Mouse (Mus musculus) C2C12 (cell line): ENCODE measurements around the gene Mblac2. TPM values are rescaled to one million over a fixed set of nuclear protein-coding genes. Genes with fewer than 3 reads are reported as not detected.

Source experiments
- H3K27me3 ChIP-seq: one replicate; pipeline ENCODE4 v1.6.1; 2011; ENCODE audit not compliant: control insufficient read depth, insufficient read depth, insufficient read length
- H3K36me3 ChIP-seq: one replicate; pipeline ENCODE4 v1.6.1; 2011; ENCODE audit not compliant: control insufficient read depth, insufficient read depth
- H3K4me3 ChIP-seq: one replicate; pipeline ENCODE4 v1.5.1; 2011; ENCODE audit warnings: mild to moderate bottlenecking, control low read depth; ENCODE audit not compliant: poor library complexity, insufficient read depth, severe bottlenecking
- H3K79me2 ChIP-seq: one replicate; pipeline ENCODE4 v1.6.1; 2011; ENCODE audit not compliant: control insufficient read depth, insufficient read depth
- H3K79me3 ChIP-seq: one replicate; pipeline ENCODE4 v1.6.1; 2011; ENCODE audit warnings: low read depth, control low read depth
- H3ac ChIP-seq: one replicate; pipeline ENCODE3; 2011; ENCODE audit warnings: low read depth; ENCODE audit not compliant: control insufficient read depth, insufficient read length
- CEBPB ChIP-seq: IDR thresholded peaks from one replicate; pipeline ENCODE4 v1.6.1; 2011; ENCODE audit warnings: low read depth, mild to moderate bottlenecking, control low read depth, moderate library complexity
- CTCF ChIP-seq: IDR thresholded peaks from one replicate; pipeline ENCODE4 v1.5.1; 2011; ENCODE audit not compliant: control insufficient read depth, insufficient read depth, insufficient read length
- FOSL1 ChIP-seq: IDR thresholded peaks from one replicate; pipeline ENCODE4 v1.8.0; 2011; ENCODE audit warnings: mild to moderate bottlenecking, low read length; ENCODE audit not compliant: poor library complexity, insufficient read depth, severe bottlenecking
- MAX ChIP-seq: IDR thresholded peaks from one replicate; pipeline ENCODE4 v1.6.1; 2011; ENCODE audit warnings: mild to moderate bottlenecking, control low read depth
- MYOD1 ChIP-seq: IDR thresholded peaks from one replicate; pipeline ENCODE4 v1.6.1; 2011; ENCODE audit warnings: low read depth; ENCODE audit not compliant: control insufficient read depth, insufficient read length
- MYOG ChIP-seq: IDR thresholded peaks from one replicate; pipeline ENCODE4 v1.6.1; 2011; ENCODE audit not compliant: control insufficient read depth, insufficient read length; ENCODE audit errors: extremely low read depth
- USF1 ChIP-seq: IDR thresholded peaks from one replicate; pipeline ENCODE4 v1.6.1; 2011; ENCODE audit warnings: low read depth, mild to moderate bottlenecking, control low read depth, moderate library complexity
- long read RNA-seq, 2 experiments: library from polyadenylated mRNA; unstranded; transcript quantifications; one replicate each; pipeline ENCODE4 v2.0.0; 2019 to 2020
- polyA plus RNA-seq: library from polyadenylated mRNA; unstranded; fragments of >200 nt; fragmentation: generic; extraction: Trizol; gene quantifications from one replicate; pipeline ENCODE4 v1.2.1, GENCODE M21; 2012; ENCODE audit warnings: missing spikeins

Gene Mblac2
- polyA plus RNA-seq, result 1.2 TPM
- long read RNA-seq, experiment 1, transcript Mblac2-201 (2 exons, 3,957 nt), result major isoform, 6 of 7 reads
- long read RNA-seq, experiment 1, partial matches to known transcripts, result 0 of 7 reads
- long read RNA-seq, experiment 1, other reads (novel, unspliced or antisense), result 1 of 7 reads
- long read RNA-seq, experiment 2, partial matches to known transcripts, result 0 of 3 reads
- long read RNA-seq, experiment 2, other reads (novel, unspliced or antisense), result 0 of 3 reads

DNA sequence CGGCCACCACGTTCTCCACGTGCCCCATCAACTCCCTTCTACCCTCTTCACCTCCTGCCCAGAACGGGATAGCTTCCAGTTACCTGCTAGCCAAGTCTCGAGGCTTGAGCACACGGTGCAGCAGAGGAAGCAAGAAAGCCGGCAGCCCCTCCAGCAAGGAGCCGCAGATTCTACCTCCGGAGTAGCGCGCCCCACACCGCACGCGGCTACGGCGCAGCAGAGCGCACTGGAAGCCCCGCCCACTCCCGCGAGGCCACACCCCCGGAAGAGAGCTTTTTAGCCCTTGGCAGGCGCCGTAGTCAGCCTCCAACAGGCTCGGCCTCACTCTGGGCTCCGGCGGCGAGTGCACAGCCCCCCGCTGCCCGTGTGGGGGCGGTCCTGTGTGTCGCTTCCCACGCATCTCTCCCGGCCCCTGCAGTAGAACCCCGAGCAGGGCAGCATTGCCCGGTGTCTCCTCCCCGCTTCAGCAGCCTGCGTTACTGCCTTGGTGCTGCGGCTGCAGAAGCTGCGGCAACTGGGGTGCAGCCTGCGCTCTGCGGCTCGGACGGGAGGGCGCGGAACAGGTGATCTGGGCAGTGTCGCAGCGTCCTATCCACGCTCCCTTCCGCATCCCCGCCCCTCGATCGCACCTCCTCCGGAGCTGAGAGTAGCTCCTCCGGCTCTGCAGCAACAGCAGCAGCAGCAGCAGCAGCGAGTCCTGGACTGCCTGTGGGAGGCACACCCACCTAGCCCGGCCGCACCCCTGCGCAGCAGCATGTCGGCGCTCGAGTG is at the start of gene Mblac2, which contains the start of gene Polr3g:
Gene Mblac2 (plus strand): TSS at position 567 of the 771 bp plus-strand sequence.
Gene Polr3g (minus strand): TSS at position 239 of the 771 bp plus-strand sequence.
- H3ac ChIP-seq, result peak within 1 kb of the TSS; percentile 87
- H3K79me2 ChIP-seq, result peaks cover 56% of the 10 kb centered on the region
- TF ChIP-seq CEBPB (no peak), MYOG (no peak), MAX (peak; percentile 43)
- no peaks in the 10 kb centered on the region for H3K36me3 ChIP-seq
- H3K79me3 ChIP-seq, result peaks cover 34% of the 10 kb centered on the region
- peak within 1 kb of the TSS; percentile 59 for H3K4me3 ChIP-seq
- H3K27me3 ChIP-seq, result no peaks in the 10 kb centered on the region

DNA sequence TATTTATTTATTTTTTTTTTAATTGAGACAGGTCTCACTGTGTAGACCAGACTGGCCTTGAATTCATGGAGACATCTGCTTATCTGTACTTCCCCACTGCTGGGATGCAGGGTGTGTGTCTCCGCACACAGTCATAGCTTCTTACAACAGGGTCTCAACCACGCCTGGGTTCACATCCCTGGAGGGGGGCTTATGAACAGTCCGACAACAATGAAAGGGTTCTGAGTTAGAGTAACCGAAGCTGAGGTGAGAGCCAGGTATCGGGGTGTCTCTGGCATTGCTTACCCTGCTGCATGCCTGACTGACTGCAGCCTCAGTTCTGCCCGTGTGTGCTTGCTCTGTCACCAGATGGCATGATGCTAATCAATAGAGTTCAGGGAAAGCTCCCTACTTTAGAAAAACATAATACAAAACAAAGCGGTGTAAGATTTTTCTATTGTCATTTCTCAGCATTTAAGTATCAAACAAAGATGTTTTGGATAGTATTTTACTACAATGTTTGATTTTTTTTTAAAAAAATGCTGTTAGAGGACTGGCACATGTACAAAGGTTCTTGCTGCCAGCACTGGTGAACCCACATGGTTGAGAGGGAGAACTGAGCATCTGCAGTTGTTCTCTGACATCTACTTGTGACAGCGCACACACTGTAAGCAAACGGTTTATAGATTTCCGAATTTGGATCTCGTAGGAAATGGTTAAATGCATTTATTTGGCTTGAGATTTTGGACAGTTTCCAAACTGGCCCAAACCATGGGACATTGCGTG is 47.4 kb upstream of the Mblac2 start:
- H3K36me3 ChIP-seq, result peaks cover 39% of the 10 kb centered on the region
- no peak overlapping the region for H3ac ChIP-seq
- TF ChIP-seq FOSL1 (no peak), MYOG (no peak), MYOD1 (no peak), MAX (no peak), CEBPB (no peak), USF1 (no peak), CTCF (no peak)
- H3K79me2 ChIP-seq, result peaks cover 65% of the 10 kb centered on the region
- no peak overlapping the region for H3K4me3 ChIP-seq
- H3K79me3 ChIP-seq, result peaks cover 28% of the 10 kb centered on the region
- no peaks in the 10 kb centered on the region for H3K27me3 ChIP-seq

DNA sequence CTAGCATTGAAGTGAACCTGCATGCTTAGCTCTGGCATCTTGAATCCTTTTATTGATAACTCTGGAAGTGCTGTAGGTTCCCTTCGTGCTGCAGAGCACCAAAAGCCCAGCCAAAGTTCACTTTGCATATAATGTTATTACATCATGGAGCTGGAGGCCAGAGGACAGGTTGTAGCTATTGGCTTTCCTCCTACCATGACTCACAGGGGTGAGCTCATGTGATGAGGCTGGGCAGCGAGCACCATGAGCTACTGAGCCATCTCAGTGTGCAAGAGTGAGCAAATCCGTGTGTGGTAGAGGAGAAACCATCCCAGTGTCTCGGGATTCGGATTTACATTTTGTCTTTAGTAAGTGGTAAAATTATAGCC is 46.8 kb upstream of the Mblac2 start:
- no peak overlapping the region for H3K4me3 ChIP-seq
- H3ac ChIP-seq, result no peak overlapping the region
- peaks cover 23% of the 10 kb centered on the region for H3K79me3 ChIP-seq
- H3K27me3 ChIP-seq, result no peaks in the 10 kb centered on the region
- TF ChIP-seq MYOG (no peak), USF1 (peak; percentile 4), MYOD1 (no peak), CTCF (no peak)
- H3K36me3 ChIP-seq, result peaks cover 43% of the 10 kb centered on the region
- H3K79me2 ChIP-seq, result peaks cover 59% of the 10 kb centered on the region

DNA sequence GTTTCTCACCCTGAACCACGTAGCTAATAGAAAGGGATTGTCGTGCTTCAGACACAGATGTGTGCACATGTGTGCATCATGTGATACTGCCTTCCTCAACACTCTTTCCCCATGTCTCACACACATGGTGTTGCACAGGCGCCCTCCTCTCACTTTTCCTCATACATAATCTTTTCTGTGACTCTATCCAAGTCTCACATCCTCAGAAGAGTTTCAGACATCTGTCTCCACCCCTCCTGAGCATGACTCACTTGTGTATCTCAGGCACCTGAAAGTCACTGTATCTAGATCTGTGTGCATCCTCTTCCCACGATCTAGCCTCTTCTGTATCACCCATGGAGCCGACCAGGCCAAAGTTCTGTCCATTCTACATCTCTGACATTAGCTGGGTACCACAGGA is 43.4 kb upstream of the Mblac2 start:
- H3K36me3 ChIP-seq, result peaks cover 70% of the 10 kb centered on the region
- no peak overlapping the region for H3ac ChIP-seq
- no peaks in the 10 kb centered on the region for H3K27me3 ChIP-seq
- H3K79me2 ChIP-seq, result peaks cover 25% of the 10 kb centered on the region
- H3K79me3 ChIP-seq, result peaks cover 4% of the 10 kb centered on the region
- no peak overlapping the region for H3K4me3 ChIP-seq
- TF ChIP-seq MYOG (no peak), CTCF (no peak)

DNA sequence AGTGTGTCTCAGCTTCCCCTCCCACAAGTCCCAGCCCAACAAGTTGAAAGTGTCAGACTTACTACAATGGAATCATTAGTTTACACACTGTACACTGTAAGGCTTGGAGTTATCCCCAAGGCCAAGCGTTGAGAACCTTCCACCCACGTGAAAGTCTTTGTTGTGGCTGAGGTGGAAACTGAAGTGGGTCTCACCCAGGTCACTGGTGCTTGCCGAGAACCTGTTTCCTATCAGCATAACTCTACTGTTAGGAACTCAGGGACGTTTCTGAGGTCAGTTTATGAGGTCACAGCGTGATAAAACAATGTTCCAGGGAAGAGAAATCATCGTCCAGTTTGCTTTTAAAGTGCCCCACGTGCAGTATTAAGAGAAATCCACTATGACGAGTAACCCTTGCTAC is 35.8 kb upstream of the Mblac2 start:
- peaks cover 83% of the 10 kb centered on the region for H3K36me3 ChIP-seq
- H3K79me2 ChIP-seq, result no peaks in the 10 kb centered on the region
- TF ChIP-seq MAX (no peak), MYOG (no peak), CTCF (no peak), CEBPB (no peak), MYOD1 (no peak), USF1 (no peak)
- H3K27me3 ChIP-seq, result no peaks in the 10 kb centered on the region
- H3K4me3 ChIP-seq, result no peak overlapping the region
- no peaks in the 10 kb centered on the region for H3K79me3 ChIP-seq
- H3ac ChIP-seq, result no peak overlapping the region
